Mouse (Mus musculus): Measurements from ENCODE around the gene Ugt2b5. TPM values are rescaled to one million over a fixed set of nuclear protein-coding genes. Genes with fewer than 3 reads are reported as not detected.

Ugt2b5 gene
- polyA plus RNA-seq, 1 experiment from 2014 or later: not detected

- H3K4me1 ChIP-seq (replicated peaks; ENCODE audit: control insufficient read depth, insufficient read depth, low read length): no peaks in the 10 kb centered on the region
- ATAC-seq (ENCODE audit: low FRiP score): no peak
- H3K36me3 ChIP-seq (ENCODE audit: control insufficient read depth, insufficient read depth, low read length): no peaks in the 10 kb centered on the region
- no peak overlapping the region for H3K9ac ChIP-seq (ENCODE audit: low read depth, low read length)
- no peak overlapping the region for H3K27ac ChIP-seq (ENCODE audit: low read depth, low read length)
- no peak overlapping the region for H3K4me2 ChIP-seq (replicated peaks; ENCODE audit: low read depth, low read length)
- H3K4me3 ChIP-seq (ENCODE audit: low read depth, low read length): no peak overlapping the region
- DNase-seq (ENCODE audit: low spot score): no peak
- H3K27me3 ChIP-seq (ENCODE audit: control insufficient read depth, insufficient read depth, low read length): no peaks in the 10 kb centered on the region
- H3K9me3 ChIP-seq (ENCODE audit: control insufficient read depth, low read length): no peaks in the 10 kb centered on the region
These were observed 50.9 kb downstream of the Ugt2b5 start for GRCm38 (mm10) chr5:87089264-87089663.

GRCm38 (mm10) chr5:87086269-87086668 is 53.8 kb downstream of the Ugt2b5 start:
- DNase-seq (ENCODE audit: low spot score): no peak
- Histone ChIP-seq H3K27ac (ENCODE audit: low read depth, low read length) (no peak overlapping the region), H3K4me3 (ENCODE audit: low read depth, low read length) (no peak overlapping the region), H3K9me3 (ENCODE audit: control insufficient read depth, low read length) (no peaks in the 10 kb centered on the region), H3K9ac (ENCODE audit: low read depth, low read length) (no peak overlapping the region), H3K27me3 (ENCODE audit: control insufficient read depth, insufficient read depth, low read length) (no peaks in the 10 kb centered on the region), H3K4me1 (replicated peaks; ENCODE audit: control insufficient read depth, insufficient read depth, low read length) (no peaks in the 10 kb centered on the region), H3K36me3 (ENCODE audit: control insufficient read depth, insufficient read depth, low read length) (no peaks in the 10 kb centered on the region), H3K4me2 (replicated peaks; ENCODE audit: low read depth, low read length) (no peak overlapping the region)
- WGBS: 82% methylated on average over 3 of the region's 3 CpGs
- ATAC-seq (ENCODE audit: low FRiP score): no peak

Other genes starting within 250 kb of the Ugt2b5 start
- 0.04 TPM in 1 of 2 replicates, not detected in the other for gene Ugt2b34, start 233.4 kb downstream of the Ugt2b5 start, polyA plus RNA-seq (2014; fragmentation: Nextera tagmentation; extraction: Ambion mirVana)
- gene Ugt2b1, start 213.8 kb downstream of the Ugt2b5 start, polyA plus RNA-seq (2014; fragmentation: Nextera tagmentation; extraction: Ambion mirVana): not detected in 2 replicates
- gene Ugt2b35, start 139.5 kb downstream of the Ugt2b5 start, polyA plus RNA-seq (2014; fragmentation: Nextera tagmentation; extraction: Ambion mirVana): not detected in 2 replicates
- not detected in 2 replicates for gene Ugt2b36, start 47.8 kb downstream of the Ugt2b5 start, polyA plus RNA-seq (2014; fragmentation: Nextera tagmentation; extraction: Ambion mirVana)
- not detected in 2 replicates for gene Ugt2b37, start 114.5 kb upstream of the Ugt2b5 start, polyA plus RNA-seq (2014; fragmentation: Nextera tagmentation; extraction: Ambion mirVana)
- not detected in 2 replicates for gene Ugt2a3, start 196.9 kb upstream of the Ugt2b5 start, polyA plus RNA-seq (2014; fragmentation: Nextera tagmentation; extraction: Ambion mirVana)

All from hindbrain, embryonic 11.5 days (tissue).